Mouse (Mus musculus): ENCODE data around the gene Usp49. TPM values are rescaled to one million over a fixed set of nuclear protein-coding genes. Genes with fewer than 3 reads are reported as not detected.
"Not testable (repeated sequence)": the region's sequence is repeated elsewhere in the genome, so short reads cannot be mapped to it uniquely, and the experiment has no call there.

Usp49 gene
- polyA plus RNA-seq, 1 experiment from 2014 or later: 2.6 TPM

- peaks cover 41% of the 10 kb centered on the region for H3K36me3 ChIP-seq (ENCODE audit: control insufficient read depth, insufficient read depth)
- no peaks in the 10 kb centered on the region for H3K9me3 ChIP-seq (ENCODE audit: control insufficient read depth)
- WGBS: 51% methylated on average over 13 of the region's 13 CpGs
- ATAC-seq: no peak
- H3K4me2 ChIP-seq (replicated peaks; ENCODE audit: low read depth): peak overlapping the region; percentile 89
- H3K4me3 ChIP-seq (ENCODE audit: low read depth, low read length): no peak overlapping the region
- peak overlapping the region; percentile 77 for H3K9ac ChIP-seq (ENCODE audit: low read depth, low read length)
- H3K4me1 ChIP-seq (replicated peaks; ENCODE audit: control insufficient read depth, insufficient read depth, low read length): peaks cover 12% of the 10 kb centered on the region
- 0 out of 2 replicates have a peak overlapping the region, but pooled peaks have one; percentile 92 for H3K27ac ChIP-seq (ENCODE audit: low read depth, low read length)
- no peak for TF ChIP-seq CTCF (IDR thresholded peaks at IDR 0.05; ENCODE audit: low read depth)
- no peaks in the 10 kb centered on the region for H3K27me3 ChIP-seq (replicated peaks; ENCODE audit: control insufficient read depth, insufficient read depth, low read length)
Observed at GRCm38 (mm10) chr17:47597261-47597660, 33.2 kb upstream of the Usp49 start.

GRCm38 (mm10) chr17:47597838-47598579 is 32.5 kb upstream of the Usp49 start:
- Histone ChIP-seq H3K9ac (ENCODE audit: low read depth, low read length) (peak overlapping the region; percentile 77; the same call in 1 of the 2 replicates), H3K4me1 (replicated peaks; ENCODE audit: control insufficient read depth, insufficient read depth, low read length) (peaks cover 12% of the 10 kb centered on the region), H3K27me3 (replicated peaks; ENCODE audit: control insufficient read depth, insufficient read depth, low read length) (no peaks in the 10 kb centered on the region), H3K4me3 (ENCODE audit: low read depth, low read length) (no peak overlapping the region), H3K27ac (ENCODE audit: low read depth, low read length) (peak overlapping the region; percentile 23), H3K36me3 (ENCODE audit: control insufficient read depth, insufficient read depth) (peaks cover 47% of the 10 kb centered on the region), H3K4me2 (replicated peaks; ENCODE audit: low read depth) (peak overlapping the region; percentile 89), H3K9me3 (ENCODE audit: control insufficient read depth) (no peaks in the 10 kb centered on the region)
- ATAC-seq: no peak
- WGBS: 30% methylated on average over 10 of the region's 10 CpGs
- peak; percentile 85 for TF ChIP-seq CTCF (IDR thresholded peaks at IDR 0.05; ENCODE audit: low read depth)

DNA sequence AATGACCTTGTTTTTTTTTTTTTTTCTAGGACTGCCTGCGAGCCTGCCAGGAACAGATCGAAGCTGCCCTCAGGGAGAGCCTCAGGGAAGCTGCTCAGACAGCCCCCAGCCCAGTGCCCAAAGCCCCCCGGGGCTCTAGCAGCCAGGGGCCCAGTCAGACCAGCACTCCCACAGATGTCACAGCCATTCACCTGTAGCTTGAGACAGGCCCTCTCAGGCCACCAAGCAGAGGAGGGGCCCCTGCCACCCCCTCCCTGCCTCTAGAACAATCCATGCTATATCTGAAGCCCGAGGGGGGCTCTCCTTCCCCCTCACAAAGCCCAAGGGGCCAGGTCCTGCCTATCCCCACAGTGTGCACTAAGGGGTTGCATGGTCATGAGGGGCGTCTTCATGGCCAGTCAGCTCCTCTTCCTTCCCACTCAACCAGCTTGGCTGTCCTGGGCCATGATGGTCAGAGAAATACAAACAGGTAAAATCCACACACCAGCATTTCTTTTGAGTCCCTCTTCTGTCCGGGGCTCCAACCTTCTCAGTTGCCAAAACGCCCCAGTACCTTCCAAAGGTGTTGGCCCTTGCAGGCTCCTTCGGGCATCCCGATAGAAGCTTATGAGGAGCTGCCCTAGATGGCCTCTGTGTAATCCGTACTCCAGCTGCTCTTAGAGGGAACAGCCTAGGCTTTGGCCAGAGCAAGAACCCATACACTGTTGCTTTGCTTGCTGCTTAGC is 31.7 kb upstream of the Usp49 start:
- not testable (repeated sequence) for ATAC-seq
- 77% methylated on average over 10 of the region's 10 CpGs for WGBS

GRCm38 (mm10) chr17:47599511-47600297 is 30.8 kb upstream of the Usp49 start:
- no peak overlapping the region for H3K9ac ChIP-seq (ENCODE audit: low read depth, low read length)
- no peak overlapping the region for H3K4me2 ChIP-seq (replicated peaks; ENCODE audit: low read depth)
- H3K27ac ChIP-seq (ENCODE audit: low read depth, low read length): peak overlapping the region; percentile 50
- H3K9me3 ChIP-seq (ENCODE audit: control insufficient read depth): no peaks in the 10 kb centered on the region
- no peak overlapping the region for H3K4me3 ChIP-seq (ENCODE audit: low read depth, low read length)
- TF ChIP-seq CTCF (IDR thresholded peaks at IDR 0.05; ENCODE audit: low read depth): no peak
- 69% methylated on average over 11 of the region's 11 CpGs for WGBS
- H3K36me3 ChIP-seq (ENCODE audit: control insufficient read depth, insufficient read depth): peaks cover 57% of the 10 kb centered on the region
- peaks cover 12% of the 10 kb centered on the region for H3K4me1 ChIP-seq (replicated peaks; ENCODE audit: control insufficient read depth, insufficient read depth, low read length)
- no peaks in the 10 kb centered on the region for H3K27me3 ChIP-seq (replicated peaks; ENCODE audit: control insufficient read depth, insufficient read depth, low read length)
- ATAC-seq: no peak

More for the DNA sequence above, 31.7 kb upstream of the Usp49 start:
- H3K36me3 ChIP-seq (ENCODE audit: control insufficient read depth, insufficient read depth): peaks cover 50% of the 10 kb centered on the region
- H3K9ac ChIP-seq (ENCODE audit: low read depth, low read length); H3K27ac ChIP-seq (ENCODE audit: low read depth, low read length); H3K27me3 ChIP-seq (replicated peaks; ENCODE audit: control insufficient read depth, insufficient read depth, low read length); H3K4me2 ChIP-seq (replicated peaks; ENCODE audit: low read depth); H3K9me3 ChIP-seq (ENCODE audit: control insufficient read depth); H3K4me3 ChIP-seq (ENCODE audit: low read depth, low read length): not testable (repeated sequence)
- H3K4me1 ChIP-seq (replicated peaks; ENCODE audit: control insufficient read depth, insufficient read depth, low read length): peaks cover 12% of the 10 kb centered on the region

GRCm38 (mm10) chr17:47600601-47601388 is 29.7 kb upstream of the Usp49 start:
- H3K9ac ChIP-seq (ENCODE audit: low read depth, low read length): no peak overlapping the region
- 81% methylated on average over 13 of the region's 13 CpGs for WGBS
- H3K4me2 ChIP-seq (replicated peaks; ENCODE audit: low read depth): no peak overlapping the region
- no peaks in the 10 kb centered on the region for H3K27me3 ChIP-seq (replicated peaks; ENCODE audit: control insufficient read depth, insufficient read depth, low read length)
- H3K4me1 ChIP-seq (replicated peaks; ENCODE audit: control insufficient read depth, insufficient read depth, low read length): peaks cover 12% of the 10 kb centered on the region
- no peak for ATAC-seq
- no peaks in the 10 kb centered on the region for H3K9me3 ChIP-seq (ENCODE audit: control insufficient read depth)
- no peak overlapping the region for H3K4me3 ChIP-seq (ENCODE audit: low read depth, low read length)
- peak overlapping the region; percentile 50; the same call in 1 of the 2 replicates for H3K27ac ChIP-seq (ENCODE audit: low read depth, low read length)
- no peak for TF ChIP-seq CTCF (IDR thresholded peaks at IDR 0.05; ENCODE audit: low read depth)
- H3K36me3 ChIP-seq (ENCODE audit: control insufficient read depth, insufficient read depth): peaks cover 68% of the 10 kb centered on the region
